Mouse (Mus musculus) kidney, adult 10 weeks (tissue): Measurements from ENCODE around the gene Gm7942. TPM values are rescaled to one million over a fixed set of nuclear protein-coding genes. Genes with fewer than 3 reads are reported as not detected.

Experiments
- polyA plus RNA-seq: library from polyadenylated mRNA; stranded (reverse); fragments of 350-450 nt; fragmentation: Illumina TruSeq; extraction: RNeasy Lipid Tissue Mini Kit (QIAGEN cat#74804); gene quantifications from one replicate; pipeline ENCODE4 v1.2.3, GENCODE M21; 2014; ENCODE audit warnings: low read depth, low replicate concordance

Gm7942 gene
- not detected for polyA plus RNA-seq

DNA sequence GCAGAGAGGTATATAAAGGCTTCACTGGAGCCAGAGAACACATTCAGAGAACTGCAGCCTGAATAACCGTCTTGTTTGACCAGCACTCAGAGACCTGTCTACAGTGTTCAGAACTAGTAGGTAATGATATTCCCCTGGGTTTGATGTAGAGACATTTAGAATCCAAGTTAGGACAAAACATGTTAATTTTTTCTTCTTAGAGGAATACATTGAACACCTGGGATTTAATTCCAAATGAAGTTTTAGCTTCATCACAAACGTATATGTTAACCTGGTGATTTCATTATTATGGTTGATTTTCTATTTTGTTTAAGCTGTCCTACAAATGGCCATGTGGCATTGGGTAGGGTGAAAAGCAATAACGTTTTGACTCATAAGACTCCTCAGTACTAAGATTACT, at the start of gene Gm7942:
Gene Gm7942 (plus strand): TSS at position 301 of the 400 bp plus-strand sequence.

Other genes starting within 250 kb of the Gm7942 start
- gene Gm3183, start 241.5 kb upstream of the Gm7942 start, polyA plus RNA-seq: not detected
- not detected for gene Gm6367, start 118.3 kb upstream of the Gm7942 start, polyA plus RNA-seq
- gene Gm16513, start 75.7 kb downstream of the Gm7942 start, polyA plus RNA-seq: not detected
- not detected for gene Gm10424, start 165.8 kb downstream of the Gm7942 start, polyA plus RNA-seq
- not detected for gene Gm3259, start 199.0 kb downstream of the Gm7942 start, polyA plus RNA-seq